Comparison of ENCODE assay signal across 8 mouse cellular contexts in genomic region chr3:98990801-98991200, GRCm38 (mm10).
A peak's percentile ranks its signal among the peaks of the same experiment; 100 is the strongest.
DNase-seq lines count a peak whose midpoint lies in the region; ATAC-seq and TF ChIP-seq lines count a peak whose summit lies in the region.

No protein-coding gene starts in this region.

- H3K27ac ChIP-seq in embryonic fibroblast, embryonic 13.5 days (ENCODE audit: insufficient read depth, low read length) = peak overlapping the region; percentile 32
- H3K27ac ChIP-seq in heart, postnatal 0 days (ENCODE audit: low read depth) = no peak overlapping the region
- no peak overlapping the region for H3K27ac ChIP-seq in midbrain, embryonic 13.5 days

- 0 out of 2 replicates have a peak, but pooled peaks cover under 1% of the 10 kb centered on the region for H3K9me3 ChIP-seq in heart, postnatal 0 days (replicated peaks; ENCODE audit: control insufficient read depth, low read length)
- H3K9me3 ChIP-seq in midbrain, embryonic 13.5 days = no peaks in the 10 kb centered on the region

- no peaks in the 10 kb centered on the region for H3K4me1 ChIP-seq in embryonic fibroblast, embryonic 13.5 days (ENCODE audit: control insufficient read depth, insufficient read depth, low read length)
- no peaks in the 10 kb centered on the region for H3K4me1 ChIP-seq in heart, postnatal 0 days (ENCODE audit: control insufficient read depth, insufficient read depth)
- H3K4me1 ChIP-seq in midbrain, embryonic 13.5 days (replicated peaks) = no peaks in the 10 kb centered on the region

- 0 out of 2 replicates have a peak overlapping the region, but pooled peaks have one; percentile 15 for H3K4me2 ChIP-seq in heart, postnatal 0 days (ENCODE audit: low read depth, low read length)
- H3K4me2 ChIP-seq in midbrain, embryonic 13.5 days (replicated peaks) = no peak overlapping the region

- peak; percentile 3 to 17 for DNase-seq in left cerebral cortex, adult 18-20 months (ENCODE audit: low spot score in 2 of 2)
- DNase-seq in left cerebral cortex, adult 11 months (ENCODE audit: low spot score) = no peak
- DNase-seq in heart, postnatal 0 days (ENCODE audit: low spot score) = no peak
- DNase-seq in kidney, postnatal 25 days = peak; percentile 19 to 57
- DNase-seq in thymus, adult 18-20 months = no peak
- no peak for DNase-seq in thymus, postnatal 4 days

- no peaks in the 10 kb centered on the region for H3K27me3 ChIP-seq in heart, postnatal 0 days (ENCODE audit: control insufficient read depth, insufficient read depth, low read length)
- H3K27me3 ChIP-seq in midbrain, embryonic 13.5 days = no peaks in the 10 kb centered on the region

- no peak for TF ChIP-seq EP300 in heart, postnatal 0 days (IDR thresholded peaks at IDR 0.05; ENCODE audit: low read depth)

- TF ChIP-seq CTCF in embryonic fibroblast, embryonic 13.5 days (IDR thresholded peaks at IDR 0.05; ENCODE audit: borderline replicate concordance, insufficient read depth, low read length) = no peak
- TF ChIP-seq CTCF in heart, postnatal 0 days (IDR thresholded peaks at IDR 0.05; ENCODE audit: low read depth) = no peak

- 17% methylated on average over 10 of the region's 10 CpGs for WGBS in heart, postnatal 0 days
- 27% methylated on average over 10 of the region's 10 CpGs for WGBS in midbrain, embryonic 13.5 days

- no peak overlapping the region for H3K9ac ChIP-seq in heart, postnatal 0 days (replicated peaks; ENCODE audit: low read depth, low read length)
- H3K9ac ChIP-seq in midbrain, embryonic 13.5 days (replicated peaks) = no peak overlapping the region

- no peak overlapping the region for H3K4me3 ChIP-seq in embryonic fibroblast, embryonic 13.5 days (ENCODE audit: insufficient read depth, low read length)
- no peak overlapping the region for H3K4me3 ChIP-seq in heart, postnatal 0 days (ENCODE audit: low read depth, low read length)
- H3K4me3 ChIP-seq in midbrain, embryonic 13.5 days (replicated peaks) = no peak overlapping the region

- TF ChIP-seq POLR2A in embryonic fibroblast, embryonic 13.5 days (IDR thresholded peaks at IDR 0.05; ENCODE audit: low read depth, low read length) = no peak

- H3K36me3 ChIP-seq in heart, postnatal 0 days (replicated peaks; ENCODE audit: control insufficient read depth, insufficient read depth, low read length) = no peaks in the 10 kb centered on the region
- no peaks in the 10 kb centered on the region for H3K36me3 ChIP-seq in midbrain, embryonic 13.5 days

- ATAC-seq in heart, postnatal 0 days (ENCODE audit: insufficient read depth, low read depth) = peak; percentile 53; the same call in 1 of the 2 replicates
- ATAC-seq in midbrain, embryonic 13.5 days = peak; percentile 92

Comparison
In these comparisons a context has a peak if more than half of its experiments do, and no peak if none do; other contexts are left out.
1. DNase-seq: peak in left cerebral cortex, adult 18-20 months (2 of 2) and kidney, postnatal 25 days (2 of 2); none in left cerebral cortex, adult 11 months (single experiment), heart, postnatal 0 days (single experiment), thymus, adult 18-20 months (0 of 2) and thymus, postnatal 4 days (single experiment).